Mouse (Mus musculus): ENCODE results near the gene Kif23. TPM values are rescaled to one million over a fixed set of nuclear protein-coding genes. Genes with fewer than 3 reads are reported as not detected.

Gene Kif23
- total RNA-seq, 2 experiments from 2014 or later, result 1.9 to 2.1 TPM

Other genes with a start within 250 kb of the Kif23 start
- gene Rplp1, start 32.2 kb downstream of the Kif23 start, total RNA-seq (2021), result 1,000 to 10,000 TPM; 1,463 to 1,514 TPM
- gene Paqr5, start 80.1 kb upstream of the Kif23 start, total RNA-seq (2021), result 1 to 10 TPM; 3.5 to 3.8 TPM
- 10 to 100 TPM; 37.1 to 37.8 TPM for gene Glce, start 175.9 kb upstream of the Kif23 start, total RNA-seq (2021)

All from left cerebral cortex, adult 18-20 months (tissue).